Mouse (Mus musculus): Measurements from ENCODE around the gene Nup160.

The Nup160 gene

GRCm38 (mm10) chr2:90661426-90661825 lies 15.6 kb upstream of the Nup160 start:
- no peak for DNase-seq (ENCODE audit: low read depth, low spot score)

GRCm38 (mm10) chr2:90666591-90667387 lies 10.2 kb upstream of the Nup160 start:
- no peak for DNase-seq (ENCODE audit: low read depth, low spot score)

- peak; percentile 16 for DNase-seq (ENCODE audit: low read depth, low spot score)
Measured at GRCm38 (mm10) chr2:90667388-90668265, 9.4 kb upstream of the Nup160 start.

DNA sequence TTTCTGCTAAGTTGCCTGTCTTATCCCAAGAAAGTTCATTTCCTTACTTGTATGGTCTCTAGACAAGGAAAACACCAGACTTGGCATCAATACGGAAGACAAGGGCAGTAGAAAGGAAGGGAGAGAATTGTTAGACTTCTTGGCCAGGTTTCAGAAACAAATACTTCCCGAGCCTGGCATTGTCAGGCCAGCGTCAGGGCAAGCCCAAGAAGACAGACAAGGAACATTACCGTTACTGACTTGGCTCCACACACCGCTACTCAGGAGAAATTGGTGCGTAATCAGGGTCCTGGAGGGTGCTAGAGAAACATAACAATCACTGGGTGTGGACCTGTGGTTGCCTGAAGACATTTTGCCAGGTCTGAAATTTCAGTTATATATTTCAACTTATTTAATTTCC lies 6.7 kb upstream of the Nup160 start:
- no peak for DNase-seq (ENCODE audit: low read depth, low spot score)

GRCm38 (mm10) chr2:90673339-90673738 lies 3.7 kb upstream of the Nup160 start:
- DNase-seq (ENCODE audit: low read depth, low spot score) = no peak

DNA sequence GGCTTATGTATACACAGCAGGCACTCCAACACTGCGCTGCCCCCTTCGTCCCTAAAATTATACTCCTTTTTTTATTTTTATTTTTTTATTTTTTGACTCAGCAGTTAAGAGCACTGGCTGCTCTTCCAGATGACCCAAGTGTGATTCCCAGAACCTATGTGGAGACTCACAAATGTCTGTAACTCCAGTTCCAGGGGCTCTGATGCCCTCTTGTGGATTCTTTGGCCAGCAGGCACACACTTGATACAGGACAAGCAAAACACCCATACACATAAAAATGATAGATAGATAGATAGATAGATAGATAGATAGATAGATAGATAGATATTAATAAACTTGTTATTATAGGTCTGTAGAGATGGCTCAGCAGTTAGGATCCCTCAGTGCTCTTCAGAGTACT lies 2.5 kb upstream of the Nup160 start:
- no peak for DNase-seq (ENCODE audit: low read depth, low spot score)

GRCm38 (mm10) chr2:90675488-90675887 lies 1.5 kb upstream of the Nup160 start:
- no peak for DNase-seq (ENCODE audit: low read depth, low spot score)

- no peak for DNase-seq (ENCODE audit: low read depth, low spot score)
Measured at GRCm38 (mm10) chr2:90678256-90679060, 1.4 kb downstream of the Nup160 start.

DNA sequence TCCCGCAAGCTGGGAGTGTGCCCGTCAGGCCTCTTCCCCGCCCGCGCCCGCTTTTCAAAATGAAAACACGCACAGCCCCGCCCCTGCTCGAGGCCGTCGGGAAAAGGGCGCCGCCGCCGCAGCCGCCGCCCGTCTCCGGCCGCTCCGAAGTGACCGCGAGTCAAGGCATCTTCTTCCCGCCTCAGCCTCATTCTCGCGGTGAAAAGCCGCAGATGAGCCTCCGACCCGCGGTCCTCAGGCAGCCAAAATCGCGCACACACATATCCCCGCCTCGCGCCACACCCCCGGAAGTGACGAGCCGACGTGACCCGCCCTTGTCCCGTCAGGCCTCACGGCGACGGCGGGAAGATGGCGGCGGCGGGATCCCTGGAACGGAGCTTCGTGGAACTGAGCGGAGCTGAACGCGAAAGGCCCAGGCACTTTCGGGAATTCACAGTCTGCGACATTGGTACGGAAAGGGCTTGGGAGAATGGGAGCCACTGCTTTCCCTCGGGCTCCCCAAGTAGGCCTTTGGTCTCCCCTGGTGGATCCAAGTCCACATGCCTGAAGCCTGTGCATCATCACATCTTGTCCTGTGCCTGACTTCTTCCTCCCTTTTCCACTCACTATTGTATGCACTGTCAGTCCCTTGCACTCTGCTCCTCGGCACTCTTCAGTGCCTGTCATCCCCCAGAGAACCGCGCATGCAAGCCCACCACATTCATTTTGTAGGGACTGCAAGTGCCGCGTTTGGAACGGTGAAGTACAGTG lies 2.2 kb downstream of the Nup160 start:
- DNase-seq (ENCODE audit: low read depth, low spot score) = peak; percentile 76

DNA sequence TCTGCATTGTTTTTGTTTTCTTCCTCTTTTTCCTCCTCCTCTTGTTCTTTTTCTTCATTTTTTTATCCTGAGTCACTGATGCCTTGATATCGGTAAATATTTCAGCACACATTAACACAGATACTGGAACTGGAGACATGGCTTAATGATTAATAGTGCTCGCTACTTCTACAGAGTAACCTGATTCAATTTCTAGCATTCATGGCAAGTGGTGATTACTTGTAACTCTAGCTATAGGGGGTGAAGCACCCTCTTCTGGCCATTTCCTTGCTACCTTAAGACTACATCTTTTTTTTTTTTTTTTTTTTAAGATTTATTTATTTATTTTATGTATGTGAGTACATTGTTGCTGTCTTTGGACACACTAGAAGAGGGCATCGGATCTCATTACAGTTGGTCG lies 23.9 kb downstream of the Nup160 start:
- DNase-seq (ENCODE audit: low read depth, low spot score) = no peak

- DNase-seq (ENCODE audit: low read depth, low spot score) = no peak
Measured at GRCm38 (mm10) chr2:90708548-90708947, 31.5 kb downstream of the Nup160 start.

GRCm38 (mm10) chr2:90715555-90716092 lies 38.6 kb downstream of the Nup160 start:
- no peak for DNase-seq (ENCODE audit: low read depth, low spot score)

- no peak for DNase-seq (ENCODE audit: low read depth, low spot score)
Measured at GRCm38 (mm10) chr2:90717366-90717765, 40.4 kb downstream of the Nup160 start.

DNA sequence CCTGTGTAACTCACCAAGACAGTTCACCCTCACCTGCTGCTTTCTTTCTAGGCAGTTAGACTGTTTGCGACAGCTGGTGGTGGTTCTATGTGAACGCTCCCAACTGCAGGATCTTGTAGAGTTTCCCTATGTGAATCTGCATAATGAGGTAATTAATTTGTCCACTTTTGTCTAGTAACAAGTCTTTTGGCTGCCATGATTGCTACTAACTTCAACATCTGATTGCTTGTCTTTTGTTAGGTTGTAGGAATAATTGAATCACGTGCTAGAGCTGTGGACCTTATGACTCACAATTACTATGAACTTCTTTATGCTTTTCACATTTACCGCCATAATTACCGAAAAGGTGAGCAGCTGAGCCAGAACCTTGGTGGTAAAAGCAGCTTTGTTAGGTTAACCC lies 40.9 kb downstream of the Nup160 start:
- DNase-seq (ENCODE audit: low read depth, low spot score) = no peak

DNA sequence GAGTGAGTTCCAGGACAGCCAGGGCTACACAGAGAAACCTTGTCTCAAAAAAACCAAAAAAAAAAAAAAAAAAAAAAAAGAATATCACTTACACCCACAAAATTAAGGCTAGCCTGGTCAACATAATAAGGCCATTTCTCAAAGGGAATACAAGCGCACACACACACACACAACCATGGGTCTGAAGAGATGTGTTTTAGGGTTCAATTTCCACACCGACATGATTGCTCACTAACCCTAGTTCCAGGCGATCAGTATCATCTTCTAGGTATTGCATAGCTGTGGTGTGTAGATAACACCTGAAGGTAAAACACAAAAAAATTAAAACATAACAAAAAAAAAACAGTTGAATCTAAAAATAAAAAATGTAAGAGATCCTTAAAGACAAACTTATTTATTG lies 49.8 kb downstream of the Nup160 start:
- no peak for DNase-seq (ENCODE audit: low read depth, low spot score)

DNA sequence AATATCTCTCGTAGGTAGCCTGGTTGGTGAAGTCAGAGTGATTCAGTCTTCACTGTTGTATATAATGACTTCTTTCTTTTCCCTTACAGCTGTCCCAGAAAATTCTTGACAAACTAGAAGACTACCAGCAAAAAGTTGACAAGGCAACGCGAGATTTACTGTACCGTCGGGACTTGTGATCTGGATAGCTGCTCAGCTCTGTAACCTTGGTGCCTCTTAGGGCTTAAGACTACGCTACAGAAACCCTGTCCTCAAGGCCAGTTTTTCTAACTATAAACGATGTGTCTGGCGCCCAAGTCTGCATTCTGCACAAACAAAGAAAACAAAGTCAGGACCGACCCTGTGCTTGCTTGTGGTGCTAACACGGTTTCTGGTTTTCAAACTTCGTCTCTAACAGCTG lies 58.3 kb downstream of the Nup160 start:
- no peak for DNase-seq (ENCODE audit: low read depth, low spot score)

DNA sequence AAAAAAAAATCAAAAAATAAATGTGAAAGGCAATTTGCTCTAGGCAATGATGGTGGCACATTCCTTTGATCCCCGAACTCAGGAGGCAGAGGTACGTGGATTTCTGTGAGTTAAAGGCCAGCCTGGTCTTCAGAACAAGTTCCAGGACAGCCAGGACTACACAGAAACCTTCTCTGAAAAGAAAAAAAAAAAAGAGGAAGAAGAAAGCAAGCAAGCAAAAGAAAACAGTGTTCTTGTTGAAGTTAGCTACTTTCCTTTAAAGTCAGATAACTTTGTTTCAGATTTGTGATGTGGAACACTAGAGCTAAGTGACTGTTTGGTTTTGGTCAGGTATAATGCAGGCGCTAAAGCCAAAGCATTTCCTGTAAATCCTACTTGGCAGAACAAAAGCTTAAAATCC lies 61.8 kb downstream of the Nup160 start:
- no peak for DNase-seq (ENCODE audit: low read depth, low spot score)

DNA sequence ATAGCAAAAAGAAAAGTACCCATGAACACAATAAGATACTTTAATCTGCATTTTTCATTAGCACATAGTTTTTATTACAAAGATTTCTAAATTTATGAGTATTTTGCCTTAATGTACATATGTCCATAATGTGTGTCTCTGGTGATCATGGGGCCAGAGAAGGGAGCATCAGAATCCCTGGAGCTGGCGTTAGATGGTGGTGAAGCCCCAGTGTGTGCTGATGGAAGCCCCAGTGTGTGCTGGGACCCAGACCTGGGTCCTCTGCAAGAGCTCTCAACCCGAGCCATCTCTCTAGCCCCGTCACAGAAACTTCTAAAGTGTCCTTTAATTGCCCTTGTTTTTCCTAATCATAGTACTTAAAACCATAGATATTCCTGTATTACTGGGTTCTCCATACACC lies 62.3 kb downstream of the Nup160 start:
- DNase-seq (ENCODE audit: low read depth, low spot score) = no peak

GRCm38 (mm10) chr2:90739921-90740320 lies 62.9 kb downstream of the Nup160 start:
- DNase-seq (ENCODE audit: low read depth, low spot score) = no peak

DNA sequence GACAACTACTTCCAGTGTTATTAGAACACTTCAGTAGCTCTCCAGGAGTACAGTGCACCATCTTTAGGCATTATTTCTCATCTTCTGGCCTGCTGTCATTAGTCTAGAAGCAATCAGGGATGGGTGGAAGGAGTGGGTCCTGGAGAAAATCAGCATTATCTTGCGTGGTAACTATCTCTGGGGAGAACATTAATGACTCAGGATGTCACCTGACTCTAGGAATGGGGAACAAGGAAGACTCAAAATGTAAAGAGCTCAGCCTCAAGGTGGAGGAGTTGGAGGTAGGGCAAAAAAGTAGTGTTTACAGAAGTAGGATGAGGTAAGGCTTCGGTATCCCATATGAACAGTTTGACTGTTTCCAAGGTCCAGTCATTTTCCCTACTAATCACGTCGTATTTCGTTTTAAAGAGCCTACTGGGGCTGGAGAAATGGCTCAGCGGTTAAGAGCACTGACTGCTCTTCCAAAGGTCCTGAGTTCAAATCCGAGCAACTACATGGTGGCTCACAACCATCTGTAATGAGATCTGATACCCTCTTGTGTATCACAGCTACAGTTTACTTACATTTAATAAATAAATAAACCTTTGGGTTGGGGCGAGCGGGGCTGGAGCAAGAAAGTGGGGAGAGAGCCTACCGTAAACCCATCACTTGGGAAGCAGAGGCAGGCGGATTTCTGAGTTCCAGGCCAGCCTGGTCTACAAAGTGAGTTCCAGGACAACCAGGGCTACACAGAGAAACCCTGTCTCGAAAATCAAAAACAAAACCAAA lies 67.5 kb downstream of the Nup160 start:
- no peak for DNase-seq (ENCODE audit: low read depth, low spot score)

Data from brain, embryonic 18.5 days (tissue).